Mouse (Mus musculus): Measurements from ENCODE around the gene Pkn3. TPM values are rescaled to one million over a fixed set of nuclear protein-coding genes. Genes with fewer than 3 reads are reported as not detected.

Gene Pkn3
- polyA plus RNA-seq, 1 experiment from 2014 or later = 3.4 TPM

- no peak for TF ChIP-seq CTCF (IDR thresholded peaks at IDR 0.05; ENCODE audit: low read depth)
- ATAC-seq = no peak
- Histone ChIP-seq H3K27me3 (replicated peaks; ENCODE audit: control insufficient read depth, insufficient read depth, low read length) (no peaks in the 10 kb centered on the region), H3K4me3 (ENCODE audit: low read depth, low read length) (no peak overlapping the region), H3K27ac (ENCODE audit: low read depth, low read length) (no peak overlapping the region), H3K9ac (ENCODE audit: low read depth, low read length) (no peak overlapping the region), H3K9me3 (ENCODE audit: control insufficient read depth) (no peaks in the 10 kb centered on the region), H3K4me1 (replicated peaks; ENCODE audit: control insufficient read depth, insufficient read depth, low read length) (no peaks in the 10 kb centered on the region), H3K4me2 (replicated peaks; ENCODE audit: low read depth) (no peak overlapping the region), H3K36me3 (ENCODE audit: control insufficient read depth, insufficient read depth) (peaks cover 4% of the 10 kb centered on the region; the same call in 1 of the 2 replicates)
- WGBS = 92% methylated on average over 8 of the region's 9 CpGs
Observed at GRCm38 (mm10) chr2:30076439-30076838, 1.0 kb upstream of the Pkn3 start.

DNA sequence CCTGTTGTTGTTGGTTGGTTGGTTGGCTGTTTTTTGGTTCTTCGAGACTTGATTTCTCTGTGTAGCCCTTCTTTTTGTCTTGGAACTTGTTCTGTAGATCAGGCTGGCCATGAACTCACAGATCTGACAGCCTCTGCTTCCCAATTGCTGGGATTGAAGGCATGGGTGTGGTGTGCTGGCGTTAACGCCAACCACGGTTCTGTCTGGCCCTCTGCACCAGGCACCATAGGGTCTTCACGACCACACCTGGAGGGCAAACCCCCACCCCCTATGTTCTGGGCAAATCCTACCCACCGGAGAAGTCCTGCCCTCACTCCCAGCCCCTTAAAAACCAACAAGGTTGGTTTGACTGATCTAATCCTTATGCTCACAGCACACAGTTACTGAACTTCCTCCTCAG lies 525 bp upstream of the Pkn3 start:
- 53% methylated on average over 6 of the region's 6 CpGs for WGBS
- no peak overlapping the region for H3K27ac ChIP-seq (ENCODE audit: low read depth, low read length)
- H3K4me3 ChIP-seq (ENCODE audit: low read depth, low read length) = no peak overlapping the region
- peaks cover 4% of the 10 kb centered on the region; the same call in 1 of the 2 replicates for H3K36me3 ChIP-seq (ENCODE audit: control insufficient read depth, insufficient read depth)
- peak overlapping the region; percentile 38; the same call in 1 of the 2 replicates for H3K9ac ChIP-seq (ENCODE audit: low read depth, low read length)
- H3K9me3 ChIP-seq (ENCODE audit: control insufficient read depth) = no peaks in the 10 kb centered on the region
- H3K27me3 ChIP-seq (replicated peaks; ENCODE audit: control insufficient read depth, insufficient read depth, low read length) = no peaks in the 10 kb centered on the region
- peak overlapping the region; percentile 91 for H3K4me2 ChIP-seq (replicated peaks; ENCODE audit: low read depth)
- peak; percentile 33 for ATAC-seq
- no peaks in the 10 kb centered on the region for H3K4me1 ChIP-seq (replicated peaks; ENCODE audit: control insufficient read depth, insufficient read depth, low read length)
- no peak for TF ChIP-seq CTCF (IDR thresholded peaks at IDR 0.05; ENCODE audit: low read depth)

DNA sequence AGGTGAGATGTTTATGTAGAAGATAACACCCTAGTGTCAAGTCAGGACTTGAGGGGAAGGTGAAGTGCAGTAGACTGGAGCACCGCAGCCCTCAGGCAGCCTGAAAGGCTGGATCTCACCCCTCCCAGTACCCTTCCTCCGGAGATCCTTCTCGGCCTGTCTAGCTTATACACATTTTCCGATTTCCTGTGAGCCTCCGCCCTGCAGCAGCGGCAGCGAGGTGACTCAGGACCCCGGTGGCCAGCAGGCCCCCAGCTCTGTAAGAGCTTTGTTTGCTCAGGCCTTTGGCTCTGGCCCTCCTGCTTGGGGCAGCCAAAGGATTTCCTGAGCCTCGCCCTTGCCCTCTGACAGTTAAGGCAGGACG lies 847 bp downstream of the Pkn3 start:
- Histone ChIP-seq H3K27ac (ENCODE audit: low read depth, low read length) (no peak overlapping the region), H3K27me3 (replicated peaks; ENCODE audit: control insufficient read depth, insufficient read depth, low read length) (no peaks in the 10 kb centered on the region), H3K4me2 (replicated peaks; ENCODE audit: low read depth) (peak overlapping the region; percentile 91), H3K36me3 (ENCODE audit: control insufficient read depth, insufficient read depth) (no peaks in the 10 kb centered on the region), H3K9ac (ENCODE audit: low read depth, low read length) (no peak overlapping the region), H3K4me1 (replicated peaks; ENCODE audit: control insufficient read depth, insufficient read depth, low read length) (no peaks in the 10 kb centered on the region), H3K4me3 (ENCODE audit: low read depth, low read length) (peak overlapping the region; percentile 47), H3K9me3 (ENCODE audit: control insufficient read depth) (no peaks in the 10 kb centered on the region)
- ATAC-seq = peak; percentile 31; the same call in 1 of the 2 replicates
- TF ChIP-seq CTCF (IDR thresholded peaks at IDR 0.05; ENCODE audit: low read depth) = no peak
- 16% methylated on average over 10 of the region's 10 CpGs for WGBS

DNA sequence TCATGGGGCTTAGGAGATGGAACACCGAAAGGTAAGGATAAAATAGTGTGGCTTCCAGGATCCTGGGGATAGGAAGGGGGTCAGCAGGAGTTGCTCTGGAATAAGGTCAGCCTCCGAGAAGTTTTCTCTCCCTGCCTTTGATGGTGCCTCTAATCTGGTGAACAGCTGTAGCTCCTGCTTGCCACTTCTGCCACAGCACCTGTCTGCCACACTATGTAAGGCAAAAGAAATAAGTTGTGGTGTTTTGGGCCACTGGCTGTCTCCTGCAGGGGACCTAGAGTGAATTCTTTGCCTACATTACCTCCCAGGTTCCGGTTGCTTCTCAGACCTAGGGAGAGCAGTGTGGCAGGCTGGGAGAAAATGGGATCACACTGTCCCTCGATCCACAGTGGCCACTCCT lies 1.3 kb downstream of the Pkn3 start:
- ATAC-seq = no peak
- no peaks in the 10 kb centered on the region for H3K27me3 ChIP-seq (replicated peaks; ENCODE audit: control insufficient read depth, insufficient read depth, low read length)
- 0 out of 2 replicates have a peak overlapping the region, but pooled peaks have one; percentile 91 for H3K4me2 ChIP-seq (replicated peaks; ENCODE audit: low read depth)
- H3K9ac ChIP-seq (ENCODE audit: low read depth, low read length) = no peak overlapping the region
- H3K27ac ChIP-seq (ENCODE audit: low read depth, low read length) = no peak overlapping the region
- no peaks in the 10 kb centered on the region for H3K36me3 ChIP-seq (ENCODE audit: control insufficient read depth, insufficient read depth)
- TF ChIP-seq CTCF (IDR thresholded peaks at IDR 0.05; ENCODE audit: low read depth) = no peak
- H3K9me3 ChIP-seq (ENCODE audit: control insufficient read depth) = no peaks in the 10 kb centered on the region
- no peak overlapping the region for H3K4me3 ChIP-seq (ENCODE audit: low read depth, low read length)
- 60% methylated on average over 4 of the region's 4 CpGs for WGBS
- no peaks in the 10 kb centered on the region for H3K4me1 ChIP-seq (replicated peaks; ENCODE audit: control insufficient read depth, insufficient read depth, low read length)

GRCm38 (mm10) chr2:30080181-30080800 lies 2.8 kb downstream of the Pkn3 start:
- Histone ChIP-seq H3K9me3 (ENCODE audit: control insufficient read depth) (no peaks in the 10 kb centered on the region), H3K4me3 (ENCODE audit: low read depth, low read length) (no peak overlapping the region), H3K27ac (ENCODE audit: low read depth, low read length) (no peak overlapping the region), H3K4me1 (replicated peaks; ENCODE audit: control insufficient read depth, insufficient read depth, low read length) (no peaks in the 10 kb centered on the region), H3K4me2 (replicated peaks; ENCODE audit: low read depth) (no peak overlapping the region), H3K27me3 (replicated peaks; ENCODE audit: control insufficient read depth, insufficient read depth, low read length) (no peaks in the 10 kb centered on the region), H3K36me3 (ENCODE audit: control insufficient read depth, insufficient read depth) (no peaks in the 10 kb centered on the region), H3K9ac (ENCODE audit: low read depth, low read length) (no peak overlapping the region)
- no peak for ATAC-seq
- WGBS = 88% methylated on average over 15 of the region's 15 CpGs
- no peak for TF ChIP-seq CTCF (IDR thresholded peaks at IDR 0.05; ENCODE audit: low read depth)

DNA sequence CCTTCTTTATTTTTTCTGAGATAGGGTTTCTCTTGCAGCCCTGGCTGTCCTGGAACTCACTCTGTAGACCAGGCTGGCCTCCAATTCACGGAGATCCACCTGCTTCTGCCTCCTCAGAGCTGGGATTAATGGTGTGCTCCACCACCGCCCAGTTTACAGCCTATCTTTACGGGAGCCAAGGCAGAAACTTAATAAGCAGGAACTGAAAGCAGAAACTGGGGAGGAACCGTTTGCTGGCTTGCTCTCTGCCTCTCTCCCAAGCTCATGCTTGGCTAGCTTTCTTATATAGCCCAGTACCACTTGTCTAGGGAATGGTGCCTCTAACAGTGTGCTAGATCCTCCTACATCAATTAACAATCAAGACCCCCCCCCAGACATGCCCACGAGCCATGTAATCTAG lies 6.6 kb downstream of the Pkn3 start:
- Histone ChIP-seq H3K4me3 (ENCODE audit: low read depth, low read length) (no peak overlapping the region), H3K36me3 (ENCODE audit: control insufficient read depth, insufficient read depth) (no peaks in the 10 kb centered on the region), H3K4me2 (replicated peaks; ENCODE audit: low read depth) (peak overlapping the region; percentile 44; the same call in 1 of the 2 replicates), H3K9me3 (ENCODE audit: control insufficient read depth) (no peaks in the 10 kb centered on the region), H3K27ac (ENCODE audit: low read depth, low read length) (no peak overlapping the region), H3K9ac (ENCODE audit: low read depth, low read length) (no peak overlapping the region), H3K4me1 (replicated peaks; ENCODE audit: control insufficient read depth, insufficient read depth, low read length) (no peaks in the 10 kb centered on the region), H3K27me3 (replicated peaks; ENCODE audit: control insufficient read depth, insufficient read depth, low read length) (no peaks in the 10 kb centered on the region)
- no peak for TF ChIP-seq CTCF (IDR thresholded peaks at IDR 0.05; ENCODE audit: low read depth)
- WGBS = 49% methylated on average over 5 of the region's 5 CpGs
- no peak for ATAC-seq
